Comparison of ENCODE assay signal across 8 mouse cellular contexts in the genomic region with DNA sequence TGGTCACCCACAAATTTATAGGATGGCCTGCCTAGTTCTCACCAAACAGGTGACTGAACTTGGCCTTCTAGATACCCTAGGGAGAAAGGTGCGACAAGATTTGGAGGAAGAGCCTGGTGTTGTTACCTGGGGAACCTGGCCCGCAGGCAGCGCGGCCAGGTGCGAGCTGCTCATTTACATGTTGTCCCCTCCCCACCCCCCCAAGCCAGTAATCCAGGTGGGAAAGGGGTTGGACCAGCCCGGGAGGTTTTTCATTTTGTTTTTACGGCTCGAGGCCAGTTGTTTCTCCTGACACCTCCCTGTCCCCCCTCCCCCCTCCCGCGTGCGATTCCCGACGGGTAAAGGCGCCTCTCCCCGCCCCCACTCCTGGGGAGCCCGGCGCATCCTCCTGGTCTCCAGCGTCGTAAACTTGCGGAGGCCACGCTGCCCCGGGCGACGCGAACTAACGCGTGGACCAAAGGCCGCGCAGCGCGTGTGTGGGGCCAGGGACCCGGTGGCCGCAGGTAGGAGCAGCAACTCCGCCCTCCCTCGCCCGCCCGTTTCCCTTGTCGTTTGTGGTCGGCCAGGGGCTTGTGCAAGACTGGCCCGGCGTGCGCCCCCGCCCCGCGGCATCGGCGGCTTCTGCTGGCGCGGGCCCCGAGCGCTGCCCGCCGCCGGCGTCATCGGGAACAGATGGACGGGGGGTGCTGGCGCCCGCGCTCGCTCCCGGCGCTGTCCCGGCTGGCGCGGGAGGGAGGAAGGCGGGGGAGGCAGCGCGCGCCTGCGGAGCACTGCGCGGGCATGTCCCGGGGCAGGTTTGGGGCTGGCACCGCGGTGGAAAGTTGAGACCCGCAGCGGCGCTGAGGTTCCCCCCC. TPM values are rescaled to one million over a fixed set of nuclear protein-coding genes. Genes with fewer than 3 reads are reported as not detected.
DNase-seq lines count a peak whose midpoint lies in the region; ATAC-seq and TF ChIP-seq lines count a peak whose summit lies in the region.

No protein-coding gene starts in this region.

- H3K4me1 ChIP-seq in bone marrow macrophage, adult 2 months (ENCODE audit: control insufficient read depth, insufficient read depth, low read length), result peaks cover 9% of the 10 kb centered on the region
- peaks cover 79% of the 10 kb centered on the region for H3K4me1 ChIP-seq in forebrain, embryonic 14.5 days (ENCODE audit: control insufficient read depth, insufficient read depth, low read length)
- peaks cover 86% of the 10 kb centered on the region for H3K4me1 ChIP-seq in hindbrain, embryonic 16.5 days (ENCODE audit: control insufficient read depth, insufficient read depth, low read depth, low read length)
- peaks cover 95% of the 10 kb centered on the region for H3K4me1 ChIP-seq in limb, embryonic 13.5 days
- H3K4me1 ChIP-seq in midbrain, embryonic 15.5 days, result peaks cover 94% of the 10 kb centered on the region
- peaks cover 90% of the 10 kb centered on the region for H3K4me1 ChIP-seq in stomach, embryonic 15.5 days

- no peak for DNase-seq in frontal cortex, postnatal 14 days (ENCODE audit: low spot score in 2 of 2)
- DNase-seq in forebrain, embryonic 14.5 days (ENCODE audit: low spot score), result peak; percentile 82

- peak overlapping the region; percentile 82 for H3K9ac ChIP-seq in forebrain, embryonic 14.5 days (ENCODE audit: low read length)
- peak overlapping the region; percentile 75 for H3K9ac ChIP-seq in hindbrain, embryonic 16.5 days (ENCODE audit: low read depth, low read length)
- H3K9ac ChIP-seq in limb, embryonic 13.5 days, result peak overlapping the region; percentile 66
- peak overlapping the region; percentile 59 for H3K9ac ChIP-seq in midbrain, embryonic 15.5 days
- peak overlapping the region; percentile 37; the same call in 1 of the 2 replicates for H3K9ac ChIP-seq in stomach, embryonic 15.5 days

- no peak for TF ChIP-seq POLR2A in bone marrow macrophage, adult 2 months (IDR thresholded peaks at IDR 0.05; ENCODE audit: borderline replicate concordance, low read depth, low read length)

- peak overlapping the region; percentile 74 for H3K4me3 ChIP-seq in bone marrow macrophage, adult 2 months (ENCODE audit: insufficient read depth, low read length)
- H3K4me3 ChIP-seq in forebrain, embryonic 14.5 days (ENCODE audit: low read depth, low read length), result peak overlapping the region; percentile 63
- H3K4me3 ChIP-seq in hindbrain, embryonic 16.5 days (ENCODE audit: low read length), result peak overlapping the region; percentile 62
- peak overlapping the region; percentile 61 for H3K4me3 ChIP-seq in limb, embryonic 13.5 days
- H3K4me3 ChIP-seq in midbrain, embryonic 15.5 days, result peak overlapping the region; percentile 67
- H3K4me3 ChIP-seq in stomach, embryonic 15.5 days (replicated peaks), result peak overlapping the region; percentile 63

- H3K36me3 ChIP-seq in forebrain, embryonic 14.5 days (ENCODE audit: control insufficient read depth, insufficient read depth, low read length), result no peaks in the 10 kb centered on the region
- no peaks in the 10 kb centered on the region for H3K36me3 ChIP-seq in hindbrain, embryonic 16.5 days (ENCODE audit: control insufficient read depth, insufficient read depth, low read length)
- no peaks in the 10 kb centered on the region for H3K36me3 ChIP-seq in limb, embryonic 13.5 days
- H3K36me3 ChIP-seq in midbrain, embryonic 15.5 days (replicated peaks), result no peaks in the 10 kb centered on the region
- no peaks in the 10 kb centered on the region for H3K36me3 ChIP-seq in stomach, embryonic 15.5 days

- no peaks in the 10 kb centered on the region for H3K9me3 ChIP-seq in forebrain, embryonic 14.5 days (replicated peaks; ENCODE audit: control insufficient read depth, low read length)
- no peaks in the 10 kb centered on the region for H3K9me3 ChIP-seq in hindbrain, embryonic 16.5 days (ENCODE audit: control insufficient read depth, low read length)
- H3K9me3 ChIP-seq in limb, embryonic 13.5 days, result no peaks in the 10 kb centered on the region
- no peaks in the 10 kb centered on the region for H3K9me3 ChIP-seq in midbrain, embryonic 15.5 days
- H3K9me3 ChIP-seq in stomach, embryonic 15.5 days, result no peaks in the 10 kb centered on the region

- TF ChIP-seq CTCF in bone marrow macrophage, adult 2 months (IDR thresholded peaks at IDR 0.05; ENCODE audit: low read depth, low read length), result no peak

- peak overlapping the region; percentile 98 for H3K4me2 ChIP-seq in forebrain, embryonic 14.5 days (ENCODE audit: low read length)
- H3K4me2 ChIP-seq in hindbrain, embryonic 16.5 days (ENCODE audit: low read length), result peak overlapping the region; percentile 97
- H3K4me2 ChIP-seq in limb, embryonic 13.5 days (replicated peaks), result peak overlapping the region; percentile 99
- H3K4me2 ChIP-seq in midbrain, embryonic 15.5 days, result peak overlapping the region; percentile 99
- peak overlapping the region; percentile 99 for H3K4me2 ChIP-seq in stomach, embryonic 15.5 days

- WGBS in forebrain, embryonic 14.5 days, result under 1% methylated on average over 74 of the region's 79 CpGs
- under 1% methylated on average over 75 of the region's 79 CpGs for WGBS in hindbrain, embryonic 16.5 days
- WGBS in limb, embryonic 13.5 days, result under 1% methylated on average over 71 of the region's 79 CpGs
- under 1% methylated on average over 71 of the region's 79 CpGs for WGBS in midbrain, embryonic 15.5 days
- under 1% methylated on average over 77 of the region's 79 CpGs for WGBS in stomach, embryonic 15.5 days

- H3K27ac ChIP-seq in bone marrow macrophage, adult 2 months (ENCODE audit: insufficient read depth, low read depth, low read length), result peak overlapping the region; percentile 58
- H3K27ac ChIP-seq in forebrain, embryonic 14.5 days (ENCODE audit: low read depth, low read length), result peak overlapping the region; percentile 98
- peak overlapping the region; percentile 94; the same call in 1 of the 2 replicates for H3K27ac ChIP-seq in hindbrain, embryonic 16.5 days (ENCODE audit: low read depth, low read length)
- peak overlapping the region; percentile 81; the same call in 1 of the 2 replicates for H3K27ac ChIP-seq in limb, embryonic 13.5 days
- peak overlapping the region; percentile 97 for H3K27ac ChIP-seq in midbrain, embryonic 15.5 days
- H3K27ac ChIP-seq in stomach, embryonic 15.5 days, result peak overlapping the region; percentile 94

- H3K27me3 ChIP-seq in forebrain, embryonic 14.5 days (replicated peaks; ENCODE audit: control insufficient read depth, insufficient read depth, low read length), result no peaks in the 10 kb centered on the region
- H3K27me3 ChIP-seq in hindbrain, embryonic 16.5 days (replicated peaks; ENCODE audit: control insufficient read depth, insufficient read depth, low read length), result no peaks in the 10 kb centered on the region
- peaks cover 19% of the 10 kb centered on the region for H3K27me3 ChIP-seq in limb, embryonic 13.5 days
- 0 out of 2 replicates have a peak, but pooled peaks cover 2% of the 10 kb centered on the region for H3K27me3 ChIP-seq in midbrain, embryonic 15.5 days (replicated peaks)
- H3K27me3 ChIP-seq in stomach, embryonic 15.5 days (replicated peaks), result no peaks in the 10 kb centered on the region

- ATAC-seq in frontal cortex, adult (ENCODE audit: low TSS enrichment), result peak; percentile 20; the same call in 1 of the 2 replicates
- peak; percentile 7 for ATAC-seq in forebrain, embryonic 14.5 days
- no peak for ATAC-seq in hindbrain, embryonic 16.5 days
- no peak for ATAC-seq in limb, embryonic 13.5 days (ENCODE audit: low FRiP score, low read depth)
- ATAC-seq in midbrain, embryonic 15.5 days (replicated peaks), result no peak
- ATAC-seq in stomach, embryonic 15.5 days (ENCODE audit: insufficient read depth, low FRiP score, low read depth), result no peak

RNA-seq across cellular contexts. Expression of gene Gins2, which starts 53.4 kb away (rescaled TPM):
- polyA plus RNA-seq in bone marrow macrophage, adult 2 months (2012; ENCODE audit: insufficient read depth, insufficient read length, missing spikeins), result 16.7 and 23.1 TPM in 2 replicates
- 33.4 and 44.1 TPM in 2 replicates for polyA plus RNA-seq in forebrain, embryonic 14.5 days (2014; fragmentation: Nextera tagmentation; extraction: Ambion mirVana)
- polyA plus RNA-seq in hindbrain, embryonic 16.5 days (2015; fragmentation: Nextera tagmentation; extraction: Ambion mirVana), result 20.6 and 22.0 TPM in 2 replicates
- polyA plus RNA-seq in limb, embryonic 13.5 days (2015; fragmentation: Nextera tagmentation; extraction: Ambion mirVana), result 104 and 108 TPM in 2 replicates
- 15.3 and 16.5 TPM in 2 replicates for polyA plus RNA-seq in midbrain, embryonic 15.5 days (2015; fragmentation: Nextera tagmentation; extraction: Ambion mirVana)
- polyA plus RNA-seq in stomach, embryonic 15.5 days (2015; fragmentation: Nextera tagmentation; extraction: Ambion mirVana), result 88.1 and 94.7 TPM in 2 replicates

Comparison
In these comparisons a context has a peak if more than half of its experiments do, and no peak if none do; other contexts are left out.
1. ATAC-seq: peak in frontal cortex, adult (single experiment) and forebrain, embryonic 14.5 days (single experiment); none in hindbrain, embryonic 16.5 days (single experiment), limb, embryonic 13.5 days (single experiment), midbrain, embryonic 15.5 days (single experiment) and stomach, embryonic 15.5 days (single experiment).
2. Peak in every context shown above with its lines, with median percentiles within 50 percentile points of each other: H3K27ac ChIP-seq, H3K4me3 ChIP-seq, H3K4me2 ChIP-seq and H3K9ac ChIP-seq.